Mouse (Mus musculus): Measurements from ENCODE around the gene D630045J12Rik. TPM values are rescaled to one million over a fixed set of nuclear protein-coding genes. Genes with fewer than 3 reads are reported as not detected.

D630045J12Rik gene
- polyA plus RNA-seq, 1 experiment: 1.7 TPM

DNA sequence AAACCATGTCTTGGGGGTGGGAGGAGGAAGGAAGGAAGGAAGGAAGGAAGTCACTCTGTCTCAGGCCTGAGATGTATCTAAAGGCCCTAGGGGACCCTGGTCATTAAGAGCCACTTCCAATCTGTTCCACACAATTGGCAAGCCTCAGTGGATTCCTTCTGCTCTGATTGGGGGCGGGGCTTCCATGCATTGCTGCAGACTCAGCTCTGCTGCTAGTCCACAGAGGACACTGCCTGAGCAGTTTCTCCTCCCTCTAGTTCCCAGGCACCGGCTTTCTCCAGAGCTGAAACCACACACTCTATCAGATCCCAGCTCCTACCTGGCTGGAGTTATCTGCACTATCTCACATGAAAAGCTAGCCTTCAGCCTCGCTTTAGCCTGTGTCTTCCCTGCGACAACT lies 21.8 kb downstream of the D630045J12Rik start:
- H3K36me3 ChIP-seq (ENCODE audit: control insufficient read depth, insufficient read depth): no peaks in the 10 kb centered on the region
- H3K79me3 ChIP-seq (ENCODE audit: low read depth): no peaks in the 10 kb centered on the region
- no peaks in the 10 kb centered on the region for H3K27me3 ChIP-seq (ENCODE audit: control insufficient read depth, insufficient read depth, insufficient read length)
- no peak overlapping the region for H3ac ChIP-seq (ENCODE audit: control insufficient read depth, insufficient read length, low read depth)
- no peak overlapping the region for H3K4me3 ChIP-seq (ENCODE audit: insufficient read depth, poor library complexity, severe bottlenecking)
- H3K79me2 ChIP-seq (ENCODE audit: control insufficient read depth, insufficient read depth): no peaks in the 10 kb centered on the region
- no peak for TF ChIP-seq MAX (IDR thresholded peaks at IDR 0.05)
- TF ChIP-seq MYOG (IDR thresholded peaks at IDR 0.05; ENCODE audit: control insufficient read depth, extremely low read depth, insufficient read length): no peak
- TF ChIP-seq USF1 (IDR thresholded peaks at IDR 0.05; ENCODE audit: low read depth): no peak
- no peak for TF ChIP-seq FOSL1 (IDR thresholded peaks at IDR 0.05; ENCODE audit: insufficient read depth, low read length, poor library complexity, severe bottlenecking)
- no peak for TF ChIP-seq CEBPB (IDR thresholded peaks at IDR 0.05; ENCODE audit: low read depth)
- TF ChIP-seq CTCF (IDR thresholded peaks at IDR 0.05; ENCODE audit: control insufficient read depth, insufficient read depth, insufficient read length): no peak
- TF ChIP-seq MYOD1 (IDR thresholded peaks at IDR 0.05; ENCODE audit: control insufficient read depth, insufficient read length, low read depth): no peak

DNA sequence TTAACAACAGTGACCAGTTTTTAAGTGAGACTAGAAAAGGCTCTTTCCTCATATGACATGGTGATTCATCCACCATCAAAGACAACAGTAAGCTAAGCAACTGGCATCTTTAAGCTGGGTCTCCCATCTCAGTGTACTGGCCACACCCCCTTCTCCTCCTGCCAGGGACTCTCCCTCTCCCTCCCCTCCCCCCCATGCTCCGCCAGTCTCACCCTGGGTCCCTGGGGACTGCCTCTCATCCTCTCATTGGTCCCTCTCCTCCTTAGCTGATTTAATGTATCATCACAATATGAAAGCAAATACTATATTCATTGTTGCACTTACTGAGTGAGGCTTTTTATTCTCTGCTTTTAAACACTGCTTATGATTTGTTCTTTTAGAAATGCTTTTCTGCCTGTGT lies 29.7 kb downstream of the D630045J12Rik start:
- no peaks in the 10 kb centered on the region for H3K79me2 ChIP-seq (ENCODE audit: control insufficient read depth, insufficient read depth)
- no peaks in the 10 kb centered on the region for H3K36me3 ChIP-seq (ENCODE audit: control insufficient read depth, insufficient read depth)
- no peaks in the 10 kb centered on the region for H3K79me3 ChIP-seq (ENCODE audit: low read depth)
- H3K27me3 ChIP-seq (ENCODE audit: control insufficient read depth, insufficient read depth, insufficient read length): no peaks in the 10 kb centered on the region
- H3K4me3 ChIP-seq (ENCODE audit: insufficient read depth, poor library complexity, severe bottlenecking): no peak overlapping the region
- H3ac ChIP-seq (ENCODE audit: control insufficient read depth, insufficient read length, low read depth): no peak overlapping the region
- TF ChIP-seq MAX (IDR thresholded peaks at IDR 0.05) (no peak), USF1 (IDR thresholded peaks at IDR 0.05; ENCODE audit: low read depth) (no peak), FOSL1 (IDR thresholded peaks at IDR 0.05; ENCODE audit: insufficient read depth, low read length, poor library complexity, severe bottlenecking) (no peak)

DNA sequence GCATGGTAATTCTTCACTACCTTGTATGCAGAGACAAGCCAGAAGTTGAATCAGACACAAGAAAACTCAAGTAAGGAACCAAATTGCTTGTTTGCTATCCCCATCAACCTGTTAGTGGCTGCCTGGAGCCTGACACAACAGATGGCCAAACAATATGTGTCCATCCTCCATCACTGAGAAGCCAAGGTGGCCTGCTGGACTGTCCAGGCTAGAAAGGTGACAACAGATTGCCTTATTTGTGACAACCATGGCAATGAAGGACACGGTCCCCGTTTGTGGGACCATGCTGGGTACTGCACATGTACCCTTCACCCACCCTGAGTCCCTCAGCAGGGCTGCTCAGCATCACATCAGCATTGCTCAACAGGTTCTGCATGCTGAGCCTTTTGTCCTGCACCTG lies 34.5 kb downstream of the D630045J12Rik start:
- H3K79me3 ChIP-seq (ENCODE audit: low read depth): no peaks in the 10 kb centered on the region
- H3K36me3 ChIP-seq (ENCODE audit: control insufficient read depth, insufficient read depth): no peaks in the 10 kb centered on the region
- no peak for TF ChIP-seq CTCF (IDR thresholded peaks at IDR 0.05; ENCODE audit: control insufficient read depth, insufficient read depth, insufficient read length)
- TF ChIP-seq USF1 (IDR thresholded peaks at IDR 0.05; ENCODE audit: low read depth): no peak
- TF ChIP-seq MAX (IDR thresholded peaks at IDR 0.05): no peak
- TF ChIP-seq CEBPB (IDR thresholded peaks at IDR 0.05; ENCODE audit: low read depth): no peak
- TF ChIP-seq FOSL1 (IDR thresholded peaks at IDR 0.05; ENCODE audit: insufficient read depth, low read length, poor library complexity, severe bottlenecking): no peak
- TF ChIP-seq MYOD1 (IDR thresholded peaks at IDR 0.05; ENCODE audit: control insufficient read depth, insufficient read length, low read depth): no peak
- TF ChIP-seq MYOG (IDR thresholded peaks at IDR 0.05; ENCODE audit: control insufficient read depth, extremely low read depth, insufficient read length): no peak
- no peaks in the 10 kb centered on the region for H3K27me3 ChIP-seq (ENCODE audit: control insufficient read depth, insufficient read depth, insufficient read length)
- H3ac ChIP-seq (ENCODE audit: control insufficient read depth, insufficient read length, low read depth): no peak overlapping the region
- H3K4me3 ChIP-seq (ENCODE audit: insufficient read depth, poor library complexity, severe bottlenecking): no peak overlapping the region
- no peaks in the 10 kb centered on the region for H3K79me2 ChIP-seq (ENCODE audit: control insufficient read depth, insufficient read depth)

DNA sequence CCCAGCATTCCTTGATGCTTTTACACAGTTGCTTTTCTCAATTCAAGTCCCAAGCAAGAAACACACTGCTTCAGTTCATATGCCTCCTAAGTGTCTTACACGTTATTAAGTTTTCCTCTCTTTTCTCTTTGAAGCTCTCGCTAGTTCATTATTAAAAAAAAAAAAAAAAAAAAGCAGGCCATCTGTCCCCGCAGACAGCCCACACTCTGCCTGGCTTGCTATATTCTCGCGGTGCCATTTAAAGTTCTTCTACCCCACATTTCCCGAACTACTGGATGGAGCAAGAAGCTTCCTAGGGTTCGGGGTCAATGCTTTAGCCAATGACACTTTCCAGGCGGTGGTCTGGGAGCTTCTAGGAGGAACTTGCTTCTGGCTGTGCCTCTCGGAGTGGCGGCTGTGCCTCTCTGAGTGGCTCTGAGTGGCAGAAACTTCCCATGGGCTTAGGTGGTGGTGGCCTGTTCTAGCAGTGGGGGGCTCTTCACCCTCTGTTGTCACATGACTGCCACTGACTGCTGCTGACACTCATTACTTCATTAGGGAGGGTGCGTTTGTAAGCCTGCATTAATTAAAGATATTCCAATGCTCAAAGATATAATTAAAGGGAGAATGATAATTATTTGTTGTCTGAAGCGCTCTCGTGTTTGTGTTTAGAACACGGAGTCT lies 38.2 kb downstream of the D630045J12Rik start:
- Histone ChIP-seq H3K79me3 (ENCODE audit: low read depth) (no peaks in the 10 kb centered on the region), H3K27me3 (ENCODE audit: control insufficient read depth, insufficient read depth, insufficient read length) (no peaks in the 10 kb centered on the region), H3K4me3 (ENCODE audit: insufficient read depth, poor library complexity, severe bottlenecking) (no peak overlapping the region), H3K79me2 (ENCODE audit: control insufficient read depth, insufficient read depth) (no peaks in the 10 kb centered on the region), H3ac (ENCODE audit: control insufficient read depth, insufficient read length, low read depth) (no peak overlapping the region), H3K36me3 (ENCODE audit: control insufficient read depth, insufficient read depth) (no peaks in the 10 kb centered on the region)
- TF ChIP-seq CTCF (IDR thresholded peaks at IDR 0.05; ENCODE audit: control insufficient read depth, insufficient read depth, insufficient read length) (no peak), USF1 (IDR thresholded peaks at IDR 0.05; ENCODE audit: low read depth) (no peak), MYOD1 (IDR thresholded peaks at IDR 0.05; ENCODE audit: control insufficient read depth, insufficient read length, low read depth) (no peak), MYOG (IDR thresholded peaks at IDR 0.05; ENCODE audit: control insufficient read depth, extremely low read depth, insufficient read length) (no peak), CEBPB (IDR thresholded peaks at IDR 0.05; ENCODE audit: low read depth) (no peak), FOSL1 (IDR thresholded peaks at IDR 0.05; ENCODE audit: insufficient read depth, low read length, poor library complexity, severe bottlenecking) (no peak), MAX (IDR thresholded peaks at IDR 0.05) (no peak)

DNA sequence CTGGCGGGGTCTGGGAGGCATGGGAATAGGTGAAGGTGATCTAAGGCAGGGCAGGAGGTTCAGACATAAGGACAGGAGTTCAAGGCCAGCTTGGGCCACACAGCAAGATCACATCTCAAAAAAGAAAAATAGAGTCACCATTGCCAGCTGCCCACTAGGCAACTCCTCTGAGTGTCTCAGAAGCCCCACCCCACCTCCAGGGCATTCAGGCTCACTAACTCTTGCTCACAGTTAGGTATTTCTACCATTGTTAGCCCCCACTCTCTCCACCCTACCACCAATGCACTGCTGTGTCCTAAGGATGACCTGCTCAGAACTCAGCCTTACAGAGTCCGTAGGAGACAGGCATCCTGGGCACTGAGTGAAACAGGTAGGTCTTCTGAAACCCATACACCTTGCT lies 46.2 kb downstream of the D630045J12Rik start:
- Histone ChIP-seq H3K36me3 (ENCODE audit: control insufficient read depth, insufficient read depth) (no peaks in the 10 kb centered on the region), H3ac (ENCODE audit: control insufficient read depth, insufficient read length, low read depth) (no peak overlapping the region), H3K27me3 (ENCODE audit: control insufficient read depth, insufficient read depth, insufficient read length) (no peaks in the 10 kb centered on the region), H3K79me2 (ENCODE audit: control insufficient read depth, insufficient read depth) (no peaks in the 10 kb centered on the region), H3K4me3 (ENCODE audit: insufficient read depth, poor library complexity, severe bottlenecking) (no peak overlapping the region), H3K79me3 (ENCODE audit: low read depth) (no peaks in the 10 kb centered on the region)
- TF ChIP-seq MYOG (IDR thresholded peaks at IDR 0.05; ENCODE audit: control insufficient read depth, extremely low read depth, insufficient read length) (no peak), CTCF (IDR thresholded peaks at IDR 0.05; ENCODE audit: control insufficient read depth, insufficient read depth, insufficient read length) (no peak)

DNA sequence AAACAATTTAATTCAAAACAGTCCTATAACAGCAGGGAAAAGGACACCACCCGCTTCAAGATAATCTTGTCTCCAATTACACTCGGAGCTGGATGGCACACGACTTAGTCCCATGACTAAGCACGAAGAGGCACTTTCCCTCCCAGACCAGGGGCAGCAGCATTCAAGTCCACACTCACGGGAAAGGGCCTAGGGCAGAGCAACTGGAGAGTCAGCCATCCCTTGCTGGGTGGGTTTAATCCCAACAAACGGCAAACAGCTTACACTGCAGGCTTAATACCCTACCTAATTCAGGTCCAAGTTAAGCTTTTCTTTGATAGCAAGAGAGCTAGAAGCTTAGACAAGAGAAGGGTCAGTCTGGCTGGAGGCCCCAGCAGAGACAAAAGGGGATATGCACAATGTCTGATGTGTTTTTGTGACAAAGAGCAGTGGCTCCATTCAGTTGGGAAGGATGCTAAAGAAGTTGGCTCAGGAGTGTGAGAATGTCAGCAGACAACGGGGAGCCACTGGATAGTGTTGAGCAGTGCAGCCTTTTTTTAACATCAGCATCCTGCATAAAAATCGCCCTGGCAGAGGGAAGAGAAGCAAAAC lies 46.8 kb downstream of the D630045J12Rik start:
- Histone ChIP-seq H3K36me3 (ENCODE audit: control insufficient read depth, insufficient read depth) (no peaks in the 10 kb centered on the region), H3ac (ENCODE audit: control insufficient read depth, insufficient read length, low read depth) (no peak overlapping the region), H3K27me3 (ENCODE audit: control insufficient read depth, insufficient read depth, insufficient read length) (no peaks in the 10 kb centered on the region), H3K79me2 (ENCODE audit: control insufficient read depth, insufficient read depth) (no peaks in the 10 kb centered on the region), H3K4me3 (ENCODE audit: insufficient read depth, poor library complexity, severe bottlenecking) (no peak overlapping the region), H3K79me3 (ENCODE audit: low read depth) (no peaks in the 10 kb centered on the region)
- TF ChIP-seq MYOD1 (IDR thresholded peaks at IDR 0.05; ENCODE audit: control insufficient read depth, insufficient read length, low read depth) (no peak), CEBPB (IDR thresholded peaks at IDR 0.05; ENCODE audit: low read depth) (no peak), USF1 (IDR thresholded peaks at IDR 0.05; ENCODE audit: low read depth) (no peak), CTCF (IDR thresholded peaks at IDR 0.05; ENCODE audit: control insufficient read depth, insufficient read depth, insufficient read length) (no peak), FOSL1 (IDR thresholded peaks at IDR 0.05; ENCODE audit: insufficient read depth, low read length, poor library complexity, severe bottlenecking) (no peak), MYOG (IDR thresholded peaks at IDR 0.05; ENCODE audit: control insufficient read depth, extremely low read depth, insufficient read length) (no peak)
